Mouse (Mus musculus) small intestine, adult 2 months (tissue): ENCODE data around the gene Krtap11-1.

Experiments used
- CTCF ChIP-seq: fragments of 200-500 bp; IDR thresholded peaks from 2 replicates; pipeline ENCODE4 v1.5.1; 2012; ENCODE audit warnings: low read depth, mild to moderate bottlenecking, control low read depth, inconsistent platforms, low read length, moderate library complexity, mixed read lengths; ENCODE audit not compliant: insufficient replicate concordance, insufficient read length; ENCODE audit errors: extremely low read depth
- POLR2A ChIP-seq: fragments of 200-500 bp; IDR thresholded peaks from 2 replicates; pipeline ENCODE4 v1.6.1; 2012; ENCODE audit warnings: low read depth, mild to moderate bottlenecking, control low read depth, inconsistent platforms, low read length, moderate library complexity

- no peak for TF ChIP-seq CTCF
- TF ChIP-seq POLR2A = no peak
These were observed 50.4 kb downstream of the Krtap11-1 start for GRCm38 (mm10) chr16:89520555-89520954.
